Mouse (Mus musculus) midbrain, embryonic 11.5 days (tissue): ENCODE results near the gene Gm20837. TPM values are rescaled to one million over a fixed set of nuclear protein-coding genes. Genes with fewer than 3 reads are reported as not detected.
"Not testable (repeated sequence)": the region's sequence is repeated elsewhere in the genome, so short reads cannot be mapped to it uniquely, and the experiment has no call there.

ENCODE experiments used
- ATAC-seq: fragments of 200-750 bp; cut with Nextera tagmentation; 2 replicates; pipeline ENCODE4 v1.8.0; 2017; ENCODE audit warnings: moderate TSS enrichment, moderate library complexity; ENCODE audit not compliant: low FRiP score
- DNase-seq: peaks from one replicate; pipeline ENCODE4 v3.0.0; 2015; ENCODE audit warnings: low spot score; ENCODE audit errors: missing footprints
- H3K27ac ChIP-seq: fragments of 300-500 bp; sonication (generic); 2 replicates; pipeline ENCODE4 v1.5.1; 2014; ENCODE audit warnings: low read depth, low read length
- H3K27me3 ChIP-seq: fragments of 300-500 bp; sonication (generic); 2 replicates; pipeline ENCODE4 v1.6.1; 2014; ENCODE audit warnings: mild to moderate bottlenecking, low read length, moderate library complexity, mixed read lengths; ENCODE audit not compliant: control insufficient read depth, insufficient read depth
- H3K36me3 ChIP-seq: fragments of 300-500 bp; sonication (generic); 2 replicates; pipeline ENCODE4 v1.6.1; 2014; ENCODE audit warnings: mild to moderate bottlenecking, low read length, moderate library complexity, mixed read lengths; ENCODE audit not compliant: control insufficient read depth, insufficient read depth
- H3K4me1 ChIP-seq: fragments of 300-500 bp; sonication (generic); 2 replicates; pipeline ENCODE4 v1.6.1; 2014; ENCODE audit warnings: low read length; ENCODE audit not compliant: control insufficient read depth, insufficient read depth
- H3K4me2 ChIP-seq: fragments of 300-500 bp; sonication (generic); 2 replicates; pipeline ENCODE4 v1.6.1; 2014; ENCODE audit warnings: mild to moderate bottlenecking, moderate library complexity
- H3K4me3 ChIP-seq: fragments of 300-500 bp; sonication (generic); 2 replicates; pipeline ENCODE4 v1.5.1; 2014; ENCODE audit warnings: low read depth, low read length
- H3K9ac ChIP-seq: fragments of 300-500 bp; sonication (generic); 2 replicates; pipeline ENCODE4 v1.6.1; 2014; ENCODE audit warnings: low read length
- H3K9me3 ChIP-seq: fragments of 300-500 bp; sonication (generic); 2 replicates; pipeline ENCODE4 v1.6.1; 2016; ENCODE audit warnings: low read length; ENCODE audit not compliant: control insufficient read depth
- WGBS: fragments of 180-500 bp; shearing (Covaris S2); extraction: QIAGEN DNeasy Blood & Tissue Kit; methylation state at CpG from one replicate; pipeline ENCODE4 v1.1.7; 2014; 5-methylcytosine and 5-hydroxymethylcytosine counted together
- polyA plus RNA-seq: library from polyadenylated mRNA; unstranded; fragments of >200 nt; fragmentation: Nextera tagmentation; extraction: Ambion mirVana; gene quantifications from 2 replicates; pipeline ENCODE4 v1.2.1, GENCODE M21; 2014

Gm20837 gene
- not detected in 2 replicates for polyA plus RNA-seq

GRCm38 (mm10) chrY:90400948-90401347 is at the start of gene Gm20837:
TSS of gene Gm20837 (plus strand) at chrY:90401248.
- H3K4me2 ChIP-seq, H3K27ac ChIP-seq, H3K9ac ChIP-seq, H3K36me3 ChIP-seq, ATAC-seq, H3K27me3 ChIP-seq, H3K4me1 ChIP-seq, DNase-seq, H3K9me3 ChIP-seq, H3K4me3 ChIP-seq: not testable (repeated sequence)
- no CpG with 5 or more reads among the region's 7 CpGs for WGBS
